Mouse (Mus musculus) lung, postnatal 0 days (tissue): ENCODE results near the gene 1700093K21Rik.

Experiments
- CTCF ChIP-seq: IDR thresholded peaks from 2 replicates; pipeline ENCODE4 v1.5.1; 2016; ENCODE audit warnings: antibody characterized with exemption, mild to moderate bottlenecking
- EP300 ChIP-seq: IDR thresholded peaks from 2 replicates; pipeline ENCODE4 v1.6.1; 2016; ENCODE audit warnings: antibody characterized with exemption, mild to moderate bottlenecking, control low read depth

DNA sequence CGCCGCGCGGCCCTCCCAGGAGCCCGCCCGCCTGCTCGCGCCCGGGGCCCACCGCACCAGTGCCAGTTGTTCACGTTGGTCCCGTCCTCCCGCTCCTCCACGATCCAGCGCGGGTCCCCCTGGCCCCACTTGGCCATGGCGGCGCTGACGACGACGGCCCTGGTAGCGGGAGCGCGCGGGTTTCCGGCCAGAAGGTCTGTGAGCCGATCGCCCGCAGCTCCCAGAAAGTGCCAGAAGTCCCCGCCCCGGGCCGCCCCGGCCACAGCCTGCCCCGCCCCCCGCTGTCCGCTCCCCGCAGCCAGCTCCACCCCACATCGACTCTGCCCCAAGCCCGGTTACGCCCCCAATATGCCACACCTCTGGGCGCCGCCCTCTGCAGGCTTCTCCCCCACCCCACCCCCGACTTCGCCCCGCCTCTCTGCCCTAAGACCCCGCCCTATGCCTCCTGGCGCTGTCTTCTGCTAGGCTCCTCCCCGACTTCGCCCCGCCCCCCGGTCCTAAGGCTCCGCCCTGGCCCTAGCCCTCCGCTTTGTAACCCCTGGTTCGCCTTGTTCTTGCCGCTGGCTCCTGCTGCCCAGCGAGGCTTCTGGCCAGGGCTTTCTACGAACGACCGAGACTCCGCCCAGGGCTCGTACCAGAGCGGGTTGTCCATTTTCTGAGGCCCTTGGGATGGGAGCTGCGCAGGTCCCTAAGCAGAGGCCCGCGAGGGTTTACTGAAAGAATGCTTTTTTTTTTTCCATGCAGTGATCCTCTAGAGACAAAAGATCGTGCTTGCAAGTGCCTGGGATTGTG lies 23.0 kb downstream of the 1700093K21Rik start, which contains the start of gene Ahsa2:
- no peak for TF ChIP-seq CTCF
- no peak for TF ChIP-seq EP300
